Mouse (Mus musculus) stomach, embryonic 14.5 days (tissue): Measurements from ENCODE around the gene 4930451I11Rik. TPM values are rescaled to one million over a fixed set of nuclear protein-coding genes. Genes with fewer than 3 reads are reported as not detected.

Source experiments
- ATAC-seq: fragments of 200-750 bp; cut with Nextera tagmentation; 2 replicates; pipeline ENCODE4 v1.8.0; 2017; ENCODE audit warnings: low read depth, moderate TSS enrichment; ENCODE audit not compliant: insufficient number of reproducible peaks, insufficient read depth, low FRiP score
- H3K27ac ChIP-seq: fragments of 300-500 bp; sonication (generic); 2 replicates; pipeline ENCODE4 v1.5.1; 2014; ENCODE audit warnings: mild to moderate bottlenecking, low read length, moderate library complexity, mixed read lengths
- H3K27me3 ChIP-seq: fragments of 300-500 bp; sonication (generic); 2 replicates; pipeline ENCODE4 v1.6.1; 2014; ENCODE audit warnings: low read length, control low read depth, mixed read lengths; ENCODE audit not compliant: control insufficient read depth, insufficient read depth
- H3K36me3 ChIP-seq: fragments of 300-500 bp; sonication (generic); 2 replicates; pipeline ENCODE4 v1.6.1; 2014; ENCODE audit warnings: mild to moderate bottlenecking, control low read depth, low read length, moderate library complexity, mixed read lengths; ENCODE audit not compliant: control insufficient read depth, insufficient read depth
- H3K4me1 ChIP-seq: fragments of 300-500 bp; sonication (generic); 2 replicates; pipeline ENCODE4 v1.6.1; 2014; ENCODE audit warnings: low read length, control low read depth, mixed read lengths; ENCODE audit not compliant: control insufficient read depth, insufficient read depth
- H3K4me2 ChIP-seq: fragments of 300-500 bp; sonication (generic); replicated peaks from 2 replicates; pipeline ENCODE4 v1.6.1; 2014; ENCODE audit warnings: low read depth, low read length, control low read depth
- H3K4me3 ChIP-seq: fragments of 300-500 bp; sonication (generic); 2 replicates; pipeline ENCODE4 v1.5.1; 2014; ENCODE audit warnings: low read depth, low read length, control low read depth
- H3K9ac ChIP-seq: fragments of 300-500 bp; sonication (generic); replicated peaks from 2 replicates; pipeline ENCODE4 v1.6.1; 2014; ENCODE audit warnings: low read depth, mild to moderate bottlenecking, control low read depth, low read length, moderate library complexity, mixed read lengths
- H3K9me3 ChIP-seq: fragments of 300-500 bp; sonication (generic); 2 replicates; pipeline ENCODE4 v1.6.1; 2016; ENCODE audit warnings: low read depth, low read length, control low read depth; ENCODE audit not compliant: control insufficient read depth
- WGBS: fragments of 180-500 bp; shearing (Covaris S2); extraction: QIAGEN DNeasy Blood & Tissue Kit; methylation state at CpG from one replicate; pipeline ENCODE4 v1.1.7; 2014; 5-methylcytosine and 5-hydroxymethylcytosine counted together
- polyA plus RNA-seq: library from polyadenylated mRNA; unstranded; fragments of >200 nt; fragmentation: Nextera tagmentation; extraction: Ambion mirVana; gene quantifications from 2 replicates; pipeline ENCODE4 v1.2.1, GENCODE M21; 2014

Gene 4930451I11Rik
- polyA plus RNA-seq, 1 experiment from 2014 or later: not detected

GRCm38 (mm10) chr7:126815726-126816222, 15.7 kb downstream of the 4930451I11Rik start:
- H3K9me3 ChIP-seq: no peaks in the 10 kb centered on the region
- H3K36me3 ChIP-seq: no peaks in the 10 kb centered on the region
- H3K4me1 ChIP-seq: no peaks in the 10 kb centered on the region
- no peak overlapping the region for H3K27ac ChIP-seq
- no peak overlapping the region for H3K4me2 ChIP-seq
- no peak overlapping the region for H3K4me3 ChIP-seq
- 64% methylated on average over 8 of the region's 8 CpGs for WGBS
- no peak for ATAC-seq
- no peaks in the 10 kb centered on the region for H3K27me3 ChIP-seq
- no peak overlapping the region for H3K9ac ChIP-seq

DNA sequence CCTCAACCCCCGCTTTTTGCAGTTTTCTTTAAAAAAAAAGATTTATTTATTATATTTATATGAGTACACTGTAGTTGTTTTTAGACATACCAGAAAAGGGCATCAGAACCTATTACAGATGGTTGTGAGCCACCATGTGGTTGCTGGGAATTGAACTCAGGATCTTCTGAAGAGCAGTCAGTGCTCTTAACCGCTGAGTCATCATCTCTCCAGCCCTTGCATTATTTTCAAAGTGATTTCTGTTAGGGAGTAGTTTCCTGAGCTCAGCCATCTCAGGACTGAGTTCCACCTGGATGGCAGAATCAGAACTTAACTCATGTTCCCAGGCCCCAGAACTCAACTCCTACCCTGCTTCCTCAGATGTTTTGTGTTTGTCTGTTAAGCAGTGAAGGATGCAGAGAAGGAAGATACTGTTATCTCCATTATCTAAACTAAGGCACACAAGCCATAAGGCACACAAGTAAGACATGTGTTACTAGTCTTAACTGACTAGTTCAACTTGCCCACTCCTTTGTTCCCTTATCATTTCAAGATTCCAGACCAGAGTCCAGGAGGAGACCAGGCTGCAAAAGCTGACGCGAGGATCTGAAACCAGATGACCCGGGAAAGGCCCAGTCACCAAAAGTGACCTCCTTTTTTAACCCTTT, 21.6 kb downstream of the 4930451I11Rik start:
- 41% methylated on average over 5 of the region's 5 CpGs for WGBS
- no peak overlapping the region for H3K27ac ChIP-seq
- peak overlapping the region; percentile 53; the same call in 1 of the 2 replicates for H3K4me3 ChIP-seq
- no peaks in the 10 kb centered on the region; the same call in 1 of the 2 replicates for H3K36me3 ChIP-seq
- H3K4me2 ChIP-seq: peak overlapping the region; percentile 85
- no peak overlapping the region; the same call in 1 of the 2 replicates for H3K9ac ChIP-seq
- no peak for ATAC-seq
- H3K4me1 ChIP-seq: peaks cover 16% of the 10 kb centered on the region
- H3K9me3 ChIP-seq: no peaks in the 10 kb centered on the region
- no peaks in the 10 kb centered on the region for H3K27me3 ChIP-seq

GRCm38 (mm10) chr7:126808703-126809455, 22.6 kb downstream of the 4930451I11Rik start:
- under 1% methylated on average over 43 of the region's 43 CpGs for WGBS
- Histone ChIP-seq H3K36me3 (no peaks in the 10 kb centered on the region; the same call in 1 of the 2 replicates), H3K4me1 (peaks cover 19% of the 10 kb centered on the region), H3K9me3 (no peaks in the 10 kb centered on the region), H3K4me2 (peak overlapping the region; percentile 85), H3K4me3 (peak overlapping the region; percentile 53), H3K9ac (peak overlapping the region; percentile 67), H3K27ac (peak overlapping the region; percentile 64), H3K27me3 (no peaks in the 10 kb centered on the region)
- ATAC-seq: peak; percentile 94

DNA sequence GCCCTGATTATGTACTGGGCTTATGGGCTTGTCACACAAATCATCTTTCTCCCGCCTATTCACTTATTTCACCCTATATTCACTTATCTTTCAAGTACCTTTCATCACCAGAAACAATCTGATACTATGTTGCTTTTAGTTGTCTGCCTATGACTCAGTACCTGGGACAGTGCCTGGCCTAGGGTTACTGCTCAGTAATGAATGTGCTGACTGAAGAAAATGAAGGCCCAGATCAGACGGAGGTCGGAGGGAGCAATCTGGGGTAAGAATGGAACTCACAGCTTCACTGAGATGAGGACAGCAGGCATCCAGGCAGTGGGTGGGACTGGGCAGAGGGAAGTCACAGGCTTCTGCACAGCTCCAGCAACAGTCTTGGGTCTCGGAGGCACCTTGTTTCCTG, 24.0 kb downstream of the 4930451I11Rik start:
- peak overlapping the region; percentile 85 for H3K4me2 ChIP-seq
- H3K27ac ChIP-seq: no peak overlapping the region
- H3K36me3 ChIP-seq: no peaks in the 10 kb centered on the region; the same call in 1 of the 2 replicates
- peaks cover 22% of the 10 kb centered on the region for H3K4me1 ChIP-seq
- H3K27me3 ChIP-seq: no peaks in the 10 kb centered on the region
- peak overlapping the region; percentile 67; the same call in 1 of the 2 replicates for H3K9ac ChIP-seq
- no peak for ATAC-seq
- H3K4me3 ChIP-seq: no peak overlapping the region
- WGBS: 63% methylated on average over 4 of the region's 4 CpGs
- no peaks in the 10 kb centered on the region for H3K9me3 ChIP-seq

DNA sequence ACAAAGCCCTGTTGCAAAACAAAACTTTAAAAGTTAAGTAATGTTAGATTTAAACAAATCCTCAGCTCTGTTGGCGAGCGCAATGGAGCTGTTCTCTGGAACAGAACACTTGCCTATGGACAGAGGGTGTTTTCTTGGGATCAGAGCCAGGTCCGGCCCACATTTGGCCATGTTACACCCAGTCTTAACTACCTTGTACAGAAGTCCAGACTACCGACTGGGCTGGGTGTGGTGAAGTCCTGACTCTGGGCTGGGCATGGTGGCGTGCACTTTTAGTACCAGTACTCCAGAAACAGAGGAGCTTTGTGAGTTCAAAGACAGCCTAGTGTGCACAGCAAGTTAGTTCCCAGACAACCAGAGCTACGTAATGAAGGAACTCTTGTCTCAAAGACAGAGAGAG, 24.5 kb downstream of the 4930451I11Rik start:
- WGBS: 65% methylated on average over 6 of the region's 6 CpGs
- H3K4me1 ChIP-seq: peaks cover 22% of the 10 kb centered on the region
- no peaks in the 10 kb centered on the region; the same call in 1 of the 2 replicates for H3K36me3 ChIP-seq
- H3K9ac ChIP-seq: no peak overlapping the region
- no peaks in the 10 kb centered on the region for H3K9me3 ChIP-seq
- no peak overlapping the region for H3K4me3 ChIP-seq
- ATAC-seq: no peak
- no peak overlapping the region for H3K27ac ChIP-seq
- H3K4me2 ChIP-seq: no peak overlapping the region
- H3K27me3 ChIP-seq: no peaks in the 10 kb centered on the region

DNA sequence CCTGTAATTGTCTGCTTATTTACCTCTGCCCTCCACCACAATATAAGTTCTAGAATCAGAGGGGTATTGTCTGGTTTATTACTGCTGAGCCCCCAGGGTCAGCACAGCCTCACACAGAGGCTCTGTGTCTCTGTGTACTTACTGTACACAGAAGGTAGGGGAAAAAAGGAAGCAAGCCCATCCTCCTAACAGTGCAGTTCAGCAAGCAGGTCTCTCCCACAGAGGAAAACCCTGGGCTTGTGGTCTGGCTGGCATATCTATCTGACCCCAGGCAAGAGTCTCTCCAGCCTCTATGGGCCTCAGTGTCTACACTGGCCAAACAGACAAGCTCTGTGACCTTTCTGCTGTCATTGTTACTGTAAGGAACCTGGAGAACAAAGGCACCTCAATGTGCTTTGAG, 27.7 kb downstream of the 4930451I11Rik start:
- Histone ChIP-seq H3K4me3 (no peak overlapping the region), H3K27ac (peak overlapping the region; percentile 58), H3K4me1 (peaks cover 36% of the 10 kb centered on the region), H3K9me3 (no peaks in the 10 kb centered on the region), H3K36me3 (no peaks in the 10 kb centered on the region; the same call in 1 of the 2 replicates), H3K9ac (0 out of 2 replicates have a peak overlapping the region, but pooled peaks have one; percentile 21), H3K4me2 (no peak overlapping the region), H3K27me3 (no peaks in the 10 kb centered on the region)
- ATAC-seq: no peak

- Histone ChIP-seq H3K4me2 (no peak overlapping the region), H3K4me3 (no peak overlapping the region), H3K27me3 (no peaks in the 10 kb centered on the region), H3K27ac (peak overlapping the region; percentile 58), H3K36me3 (no peaks in the 10 kb centered on the region; the same call in 1 of the 2 replicates), H3K9me3 (no peaks in the 10 kb centered on the region), H3K9ac (no peak overlapping the region), H3K4me1 (peaks cover 32% of the 10 kb centered on the region)
- WGBS: 60% methylated on average over 6 of the region's 6 CpGs
- ATAC-seq: no peak
These were observed 28.3 kb downstream of the 4930451I11Rik start for GRCm38 (mm10) chr7:126803181-126803580.

- 71% methylated on average over 11 of the region's 11 CpGs for WGBS
- H3K4me2 ChIP-seq: no peak overlapping the region
- peak overlapping the region; percentile 39; the same call in 1 of the 2 replicates for H3K27ac ChIP-seq
These were observed 29.1 kb downstream of the 4930451I11Rik start for GRCm38 (mm10) chr7:126802134-126802889.

More at GRCm38 (mm10) chr7:126802134-126802889, 29.1 kb downstream of the 4930451I11Rik start:
- H3K27me3 ChIP-seq: no peaks in the 10 kb centered on the region
- H3K9me3 ChIP-seq: no peaks in the 10 kb centered on the region
- no peak overlapping the region for H3K4me3 ChIP-seq
- no peak overlapping the region for H3K9ac ChIP-seq
- H3K4me1 ChIP-seq: peaks cover 29% of the 10 kb centered on the region
- H3K36me3 ChIP-seq: peaks cover 2% of the 10 kb centered on the region; the same call in 1 of the 2 replicates
- ATAC-seq: no peak
